Mouse (Mus musculus): Measurements from ENCODE around the gene Macrod1.

- TF ChIP-seq CTCF (IDR thresholded peaks at IDR 0.05; ENCODE audit: insufficient read depth, low read length) = no peak
- no peak for TF ChIP-seq POLR2A (IDR thresholded peaks at IDR 0.05; ENCODE audit: borderline replicate concordance, extremely low read depth, low read depth, low read length)
Observed at GRCm38 (mm10) chr19:7044706-7045105, 11.9 kb upstream of the Macrod1 start.

Data from lung, adult 2 months (tissue).